Mouse (Mus musculus) urinary bladder, postnatal 4 days (tissue): ENCODE measurements around the gene Plekhh2.

Experiments
- DNase-seq, 2 experiments: peaks; one replicate each; pipeline ENCODE4 v3.0.0; 2021 to 2022; ENCODE audit warnings: low spot score in 2 of 2

The Plekhh2 gene

DNA sequence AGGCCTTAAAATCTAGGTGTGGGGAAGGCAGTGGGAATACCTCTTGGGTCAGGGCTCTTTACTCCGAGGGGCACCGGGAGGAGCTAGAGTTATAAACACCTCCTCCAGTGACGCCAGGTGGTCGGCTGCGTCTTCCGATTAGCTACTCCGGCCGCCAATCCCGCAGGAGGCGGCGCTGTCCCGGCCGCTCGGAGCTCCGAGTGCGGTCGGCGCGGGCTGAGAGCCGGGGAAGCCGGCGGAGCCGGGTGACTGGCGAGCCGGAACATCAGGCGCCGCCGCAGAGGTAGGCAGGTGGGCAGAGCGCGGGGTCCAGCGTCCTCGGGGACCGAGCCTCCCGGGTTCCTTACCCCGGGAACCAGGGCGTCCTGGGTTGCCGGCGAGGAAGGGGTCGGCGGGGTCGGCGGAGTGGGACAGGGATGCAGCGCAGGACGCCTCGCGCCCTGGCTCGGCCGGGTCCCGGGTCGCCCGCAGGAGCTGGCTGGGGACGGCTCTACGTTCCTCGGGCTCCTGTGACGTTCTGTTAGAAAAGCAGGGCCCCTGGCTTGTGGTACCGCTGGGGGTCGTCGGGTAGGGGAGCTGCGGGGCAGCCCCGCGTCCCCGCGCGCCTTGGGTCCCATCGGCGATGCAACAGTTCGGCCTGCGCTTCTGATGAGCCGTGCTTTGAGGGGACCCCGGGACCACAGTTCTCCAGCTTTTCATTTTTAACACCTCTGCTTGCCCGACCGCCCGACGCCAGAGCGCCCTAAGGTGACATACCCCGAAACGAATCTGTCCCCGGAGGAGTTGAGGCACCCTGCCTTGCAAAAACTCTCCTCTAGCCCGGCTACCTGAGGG, at the start of gene Plekhh2:
TSS of gene Plekhh2 (plus strand) at position 214 of the 834 bp plus-strand sequence.
- DNase-seq: peak; percentile 81 to 89

DNA sequence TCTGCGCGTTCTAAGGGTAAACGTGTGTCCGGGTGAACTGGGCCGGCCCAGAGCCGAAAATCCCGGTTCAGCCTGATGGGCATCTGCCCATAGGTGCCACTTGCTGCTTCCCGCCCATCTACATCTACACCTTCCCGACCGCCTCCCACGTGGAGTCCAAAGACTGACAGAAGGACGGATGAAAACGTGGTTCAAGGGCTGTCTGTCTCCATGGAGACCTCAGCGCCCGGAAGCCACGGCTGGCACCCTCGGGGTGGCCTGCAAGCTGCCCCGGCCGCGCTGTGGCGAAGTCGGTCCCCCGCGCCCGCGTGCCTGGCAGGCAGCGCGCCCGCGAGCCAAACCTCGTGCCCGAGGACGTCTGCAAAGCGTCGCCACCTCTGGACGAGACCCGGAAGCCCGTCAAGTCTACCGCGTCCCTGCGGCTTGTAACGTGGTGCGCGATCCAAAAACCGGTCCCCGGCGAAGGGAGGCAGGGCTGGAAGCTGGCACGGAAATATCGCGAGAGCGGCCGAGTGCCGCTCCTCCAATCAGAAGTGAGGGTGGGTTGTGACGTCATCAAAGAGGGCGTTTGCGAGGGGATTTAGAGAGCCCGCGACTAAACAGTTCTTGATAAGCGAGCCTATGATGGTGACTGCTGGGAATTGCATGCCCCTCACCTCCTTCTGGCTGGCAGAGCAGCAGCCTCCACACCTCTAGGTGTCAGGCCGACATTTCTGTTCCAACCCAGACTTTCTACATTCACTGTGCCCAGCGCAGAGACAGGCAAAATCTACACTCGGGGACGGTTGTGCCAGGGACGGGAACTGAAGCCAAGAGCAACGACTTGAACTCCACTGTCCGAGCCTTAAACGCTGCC, 45.7 kb upstream of the Plekhh2 start, which contains the start of gene Thada:
TSS of gene Thada (minus strand) at position 453 of the 856 bp plus-strand sequence.
- DNase-seq: peak; percentile 95 to 99

DNA sequence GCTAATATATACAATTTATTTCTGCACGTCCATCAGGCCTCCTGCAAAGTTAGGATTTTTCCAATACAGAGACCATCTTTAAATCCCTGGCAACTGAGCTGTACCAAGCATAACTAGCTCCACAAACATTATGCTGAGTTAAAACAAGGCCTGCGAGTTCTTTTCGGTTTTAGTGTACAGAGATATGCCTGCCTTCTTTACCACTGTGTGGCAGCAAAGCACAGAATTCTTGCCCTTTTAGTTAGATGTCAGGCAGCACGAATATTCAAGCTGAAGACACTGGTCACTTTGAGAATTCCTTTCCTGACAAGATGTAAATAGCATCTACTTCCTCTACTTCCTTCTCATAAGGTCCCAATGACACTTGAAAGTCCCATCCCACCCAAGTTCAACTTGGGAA, 37.4 kb upstream of the Plekhh2 start:
- no peak for DNase-seq

DNA sequence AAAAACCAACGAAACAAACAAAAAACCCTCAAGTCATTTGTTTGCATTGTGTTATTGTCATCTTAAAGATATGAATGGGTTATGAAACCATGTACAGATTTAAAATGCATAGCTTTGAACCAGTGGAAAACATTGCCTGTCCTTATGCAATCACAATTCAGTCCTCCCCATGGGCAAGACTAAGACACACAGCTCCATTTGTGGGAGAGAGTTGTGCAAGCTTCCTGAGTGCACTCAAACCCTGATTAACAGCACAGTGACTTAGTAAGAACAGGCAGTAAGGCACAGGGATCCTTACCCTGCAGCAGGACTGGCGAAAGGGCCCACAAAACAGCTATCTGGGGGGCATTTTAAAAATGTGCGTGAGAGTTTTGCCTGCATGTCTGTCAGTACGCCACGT, 34.5 kb upstream of the Plekhh2 start:
- DNase-seq: no peak

DNA sequence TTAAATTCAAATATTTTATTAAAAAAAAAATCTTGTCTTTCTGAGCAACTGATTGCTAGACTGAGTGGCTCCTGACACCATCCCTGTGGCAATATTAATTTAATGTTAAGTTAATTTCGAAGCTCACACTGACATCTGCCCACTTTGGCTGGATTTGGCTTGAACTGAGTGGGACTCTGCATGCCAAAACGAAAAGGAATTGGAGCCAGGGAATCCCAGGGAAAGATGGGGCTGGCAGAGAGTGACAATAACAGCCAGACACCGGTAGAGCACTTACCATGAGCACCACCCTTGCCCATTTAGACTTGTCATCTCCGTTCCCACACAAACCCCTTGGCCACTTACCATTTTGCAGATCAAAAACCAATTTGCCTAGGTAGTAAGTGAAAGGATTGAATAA, 33.4 kb upstream of the Plekhh2 start:
- no peak for DNase-seq

DNA sequence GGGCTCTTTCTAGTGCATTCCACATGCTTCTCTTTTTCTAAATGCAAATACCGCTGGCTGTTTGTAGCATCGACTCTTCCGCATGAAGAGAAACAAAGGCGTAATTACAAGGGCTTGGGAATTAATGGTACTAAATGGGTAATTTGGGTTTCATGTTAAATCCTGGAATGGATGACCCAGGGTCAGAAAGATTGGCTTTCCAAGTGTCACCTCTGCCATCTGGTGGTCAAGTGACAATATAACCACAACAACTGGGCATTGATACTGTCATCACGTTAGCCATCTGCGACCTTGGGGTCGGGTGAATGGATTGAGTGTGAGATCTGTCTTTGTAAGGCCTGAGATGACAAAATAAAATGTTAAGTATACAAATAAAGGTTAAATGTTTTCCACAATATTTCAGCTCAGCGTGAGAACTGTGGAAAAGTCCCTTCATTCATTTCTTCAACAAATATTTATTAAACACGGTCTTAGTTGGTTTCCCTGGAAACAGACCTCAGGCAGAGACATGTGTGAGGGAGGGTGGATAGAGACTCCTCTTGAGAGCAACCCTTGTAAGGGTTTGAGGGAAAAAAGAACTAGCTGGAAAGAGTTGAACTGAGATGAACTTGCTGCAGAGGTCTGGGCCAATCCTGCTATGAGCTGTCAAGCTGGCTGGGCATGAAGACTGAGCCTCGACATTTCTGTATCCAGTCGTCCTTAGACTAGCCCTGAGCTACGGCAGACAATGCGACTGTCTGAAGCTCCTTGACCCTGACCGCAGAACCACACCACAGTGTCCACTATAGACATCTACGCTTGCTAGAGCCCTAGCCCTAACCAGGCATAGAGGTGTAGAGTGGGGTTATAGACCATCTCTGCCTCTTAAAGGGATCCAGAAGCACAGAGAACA, 31.0 kb upstream of the Plekhh2 start:
- DNase-seq: no peak

DNA sequence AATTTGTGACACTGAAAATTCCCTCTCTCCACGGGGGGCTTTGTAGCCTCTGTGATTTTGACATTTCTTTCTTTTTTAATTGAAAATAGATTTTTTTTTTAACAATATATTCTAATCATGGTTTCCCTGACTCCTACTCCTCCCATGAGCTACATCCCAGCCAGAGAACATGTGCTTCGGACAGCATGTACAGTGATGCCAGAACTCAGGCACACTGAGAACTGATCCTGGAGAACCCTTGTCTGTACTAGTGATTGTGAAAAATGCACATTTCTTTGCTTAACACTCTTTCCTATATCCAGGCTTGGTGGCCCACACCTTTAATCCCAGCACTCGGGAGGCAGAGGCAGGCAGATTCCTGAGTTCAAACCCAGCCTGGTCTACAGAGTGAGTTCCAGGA, 28.9 kb upstream of the Plekhh2 start:
- DNase-seq: no peak

DNA sequence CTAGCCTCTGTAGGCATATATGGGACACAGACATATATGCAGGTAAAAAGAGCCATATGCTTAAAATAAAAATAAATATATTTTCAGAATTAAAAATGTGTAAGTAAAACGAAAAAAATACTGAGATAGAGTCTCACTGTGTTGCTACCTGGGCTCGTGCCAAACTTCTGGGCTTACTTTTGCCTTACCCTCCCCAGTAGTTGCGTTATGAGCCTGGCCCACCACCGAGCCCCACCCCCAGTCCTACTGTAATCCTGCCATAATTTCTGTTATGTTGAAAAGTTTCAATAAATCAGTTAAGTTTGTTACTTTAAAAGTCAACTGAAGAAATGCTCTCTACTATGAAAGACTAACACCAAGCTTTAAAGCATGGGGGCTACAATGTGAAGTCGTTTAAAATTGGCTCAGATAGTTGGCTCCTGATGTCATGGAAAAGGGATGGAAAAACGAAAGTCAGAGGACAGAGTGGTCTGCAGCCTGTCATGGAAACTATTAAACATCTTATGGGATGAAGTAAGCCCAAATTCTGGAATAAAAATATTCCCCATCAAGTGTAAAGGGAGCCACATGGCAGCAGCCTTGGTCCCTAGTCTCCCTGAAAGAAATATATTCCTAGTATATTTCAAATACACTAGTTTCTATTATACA, 27.9 kb upstream of the Plekhh2 start:
- peak in 1 of 2 experiments; percentile 67 for DNase-seq

DNA sequence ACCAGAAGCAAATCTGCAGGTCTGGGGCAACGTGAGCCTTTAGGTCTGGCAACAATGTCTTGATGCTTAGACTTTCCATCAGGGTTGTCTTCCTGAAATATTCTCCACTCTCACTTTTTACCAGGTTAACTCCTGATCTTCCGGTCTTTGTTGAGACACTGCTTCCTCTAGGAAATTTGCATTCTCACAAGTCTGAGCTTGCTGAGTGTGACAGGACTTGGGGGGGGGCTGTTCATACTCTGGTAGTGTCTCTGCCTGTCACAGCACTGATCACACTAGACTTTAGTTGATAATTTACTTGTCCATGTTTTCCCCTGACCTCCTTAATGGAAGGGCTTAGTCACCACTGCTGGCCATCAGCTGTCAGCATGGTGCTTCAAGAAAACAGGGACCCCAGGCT, 24.3 kb upstream of the Plekhh2 start:
- DNase-seq: no peak

DNA sequence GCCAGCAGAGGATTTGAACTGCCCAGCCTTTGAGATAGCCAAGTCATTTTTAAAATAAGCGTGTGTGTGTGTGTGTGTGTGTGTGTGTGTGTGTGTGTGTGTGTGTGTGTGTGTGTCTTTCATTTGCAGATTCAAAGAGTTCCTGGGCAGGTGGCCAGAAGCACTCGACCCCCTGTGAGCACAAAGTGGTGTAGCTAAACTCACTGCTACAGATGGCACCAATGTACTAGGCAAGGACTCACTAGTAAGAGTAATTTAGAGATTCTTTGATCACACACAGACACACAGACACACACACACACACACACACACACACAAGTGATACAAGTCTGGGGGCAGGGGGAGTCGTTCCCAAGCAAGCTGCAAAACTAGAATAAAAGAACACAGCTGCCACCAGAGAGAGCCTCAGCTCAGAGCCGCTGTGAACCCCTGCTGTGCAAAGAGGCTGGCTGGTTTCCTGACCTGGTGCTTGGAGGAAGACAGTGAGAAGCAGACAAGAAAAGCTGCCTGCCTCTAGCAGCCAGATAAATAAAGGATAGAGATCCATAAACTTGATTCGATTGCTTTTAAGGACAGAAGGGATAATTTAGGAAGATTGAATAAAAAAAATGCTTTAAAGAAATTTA, 19.3 kb upstream of the Plekhh2 start:
- DNase-seq: no peak

DNA sequence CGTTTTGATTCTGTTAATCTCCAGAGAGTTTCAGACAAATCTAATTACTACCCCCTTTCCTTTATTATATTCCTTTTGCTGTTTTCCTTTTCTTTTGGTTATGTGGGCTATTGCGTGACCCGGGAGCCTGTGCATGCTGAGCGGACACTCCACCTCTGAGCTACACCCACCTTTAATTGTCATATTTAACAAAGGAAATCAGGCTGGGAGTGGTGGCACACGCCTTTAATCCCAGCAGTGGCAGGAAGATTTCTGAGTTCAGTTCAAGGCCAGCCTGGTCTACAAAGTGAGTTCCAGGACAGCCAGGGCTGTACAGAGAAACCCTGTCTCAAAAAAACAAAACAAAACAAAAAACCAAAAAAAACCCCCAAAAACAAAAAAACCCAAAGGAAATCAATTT, 14.7 kb upstream of the Plekhh2 start:
- no peak for DNase-seq

DNA sequence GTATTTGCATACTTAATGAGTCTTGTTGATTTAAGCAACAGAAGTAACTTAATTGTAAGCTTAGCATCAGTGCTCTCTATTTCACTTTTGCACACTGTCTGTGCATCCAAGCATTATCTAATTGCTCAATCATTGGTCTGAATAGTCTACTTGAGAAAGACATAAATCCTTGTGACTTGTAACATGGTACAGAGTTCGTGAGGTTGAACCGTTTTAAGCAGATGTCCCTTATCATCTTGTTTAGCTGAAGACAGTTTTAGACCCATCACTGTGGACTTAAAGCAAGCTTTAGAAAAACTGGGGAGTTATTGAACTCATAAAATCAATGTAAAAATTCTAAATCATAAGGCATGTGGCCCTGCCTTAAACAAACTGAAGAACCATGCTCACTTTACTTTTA, 14.1 kb upstream of the Plekhh2 start:
- DNase-seq: no peak

DNA sequence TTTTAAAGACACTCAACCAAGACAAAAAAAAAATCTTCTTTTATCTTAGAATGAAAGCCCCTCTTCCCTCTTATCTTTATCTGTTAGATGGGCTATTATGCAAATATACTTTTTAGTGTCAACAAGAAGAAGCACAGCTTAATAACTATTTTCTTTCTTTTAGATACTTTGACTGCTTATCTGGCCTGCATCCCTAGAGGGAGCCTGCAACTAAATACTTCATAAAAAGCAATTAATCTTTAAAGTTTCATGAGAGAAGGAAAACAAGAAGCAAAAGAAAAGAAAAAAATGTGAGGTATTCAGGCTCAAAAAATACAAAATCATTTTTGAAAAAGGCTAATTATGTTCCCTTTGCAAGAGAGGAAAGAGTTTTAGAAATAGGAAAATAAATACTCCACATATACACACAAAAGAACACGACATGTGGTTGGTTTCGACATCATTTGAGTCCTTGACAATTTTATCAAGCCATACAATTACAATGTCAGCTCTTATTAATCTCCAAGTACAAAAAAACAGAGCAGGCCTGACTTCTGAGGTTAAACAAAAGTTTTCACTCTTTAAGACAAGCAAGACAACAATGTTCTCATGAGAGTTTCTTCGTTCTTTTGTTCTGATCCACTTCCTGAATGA, 13.6 kb upstream of the Plekhh2 start:
- no peak for DNase-seq

DNA sequence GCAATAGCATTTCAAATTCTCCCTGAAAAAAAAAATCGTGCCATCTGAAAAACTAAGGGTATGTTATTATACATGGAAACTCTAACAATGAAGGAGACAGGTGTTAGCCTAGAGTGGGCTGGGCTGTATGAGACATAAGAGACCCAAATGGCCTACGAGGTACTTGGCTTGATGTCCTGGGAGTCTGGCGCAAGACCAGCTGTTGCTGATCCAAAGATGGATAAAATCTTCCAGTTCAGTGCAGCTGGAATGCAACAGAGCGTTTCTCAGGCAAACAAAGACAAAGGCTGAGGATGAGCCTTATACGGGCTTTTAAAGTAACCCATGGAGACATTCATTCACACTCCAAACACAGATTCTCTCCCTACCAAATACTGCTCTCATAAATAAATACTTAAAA, 13.1 kb upstream of the Plekhh2 start:
- peak in 1 of 2 experiments; percentile 31 for DNase-seq

DNA sequence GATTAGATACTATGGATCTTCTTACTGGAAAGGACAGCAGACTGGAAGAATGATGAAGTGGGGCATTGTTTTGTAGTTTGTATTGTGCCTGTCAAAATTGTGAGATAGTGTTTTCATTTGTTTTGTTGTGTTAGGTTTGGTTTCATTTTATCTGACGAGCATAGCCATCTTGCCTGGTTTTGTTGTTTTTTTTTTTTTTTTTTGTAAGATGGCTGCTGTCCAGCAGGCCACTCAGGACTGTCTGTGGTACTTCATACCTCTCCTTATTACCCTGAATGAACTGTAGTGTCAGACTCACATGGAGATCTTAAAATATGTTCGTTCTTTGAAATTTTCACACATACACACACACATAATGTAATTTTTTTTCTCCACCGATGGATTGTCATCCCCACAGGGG, 9.4 kb upstream of the Plekhh2 start:
- no peak for DNase-seq

DNA sequence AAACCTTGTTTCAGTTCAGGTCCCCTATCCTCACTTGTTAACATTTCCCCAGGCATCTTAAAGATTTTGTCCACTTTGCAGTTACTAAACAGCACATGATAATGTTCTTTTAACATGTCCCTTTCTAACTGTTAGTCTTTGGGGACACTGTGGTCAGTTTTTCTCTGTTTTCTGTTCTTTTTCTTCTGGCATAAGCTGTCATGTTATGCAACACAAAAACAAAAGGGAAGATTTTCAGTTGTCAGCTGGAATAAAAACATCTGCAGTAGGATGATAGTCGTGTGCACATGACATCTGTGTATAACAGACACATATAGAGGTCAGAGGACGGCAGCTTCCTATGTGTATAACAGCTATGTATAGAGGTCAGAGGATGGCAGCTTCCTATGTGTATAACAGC, 5.8 kb upstream of the Plekhh2 start:
- DNase-seq: no peak

DNA sequence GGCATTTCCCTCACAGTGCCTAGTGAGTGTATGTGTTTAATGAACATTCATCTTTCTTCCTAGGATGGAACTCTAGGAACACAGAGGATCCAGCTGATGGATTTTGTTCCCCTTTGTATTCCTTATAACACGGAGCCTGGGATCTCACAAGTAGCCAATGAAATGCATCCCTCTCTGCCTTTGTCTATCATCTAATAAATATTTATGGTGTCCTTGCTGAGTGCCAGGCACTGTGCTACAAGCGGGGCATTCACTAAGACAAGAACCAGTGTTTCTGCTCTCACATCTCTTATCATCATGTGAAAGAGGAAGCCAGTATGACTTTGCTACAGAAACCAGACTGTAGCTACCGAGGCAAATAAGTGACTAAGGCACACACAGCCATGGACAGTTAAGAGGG, 3.0 kb upstream of the Plekhh2 start:
- no peak for DNase-seq

DNA sequence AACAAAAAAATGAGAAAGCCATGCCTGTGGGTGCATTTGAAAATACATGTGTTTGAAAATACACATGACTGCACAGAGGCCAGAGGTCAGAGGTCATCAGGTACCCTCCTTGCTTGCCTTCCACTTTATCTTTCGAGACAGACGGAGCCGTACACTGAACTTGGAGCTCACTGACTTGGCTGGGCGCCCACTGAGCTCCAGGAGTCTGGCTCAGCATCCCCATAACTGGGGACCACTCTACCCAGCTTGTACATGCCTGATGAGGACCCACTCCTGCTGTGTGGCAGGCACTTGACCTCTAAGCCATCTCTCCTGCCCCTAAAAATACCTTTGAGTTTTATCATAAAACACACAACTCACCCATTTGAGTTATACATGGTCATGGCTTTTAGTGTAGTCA, 2.5 kb upstream of the Plekhh2 start:
- no peak for DNase-seq

DNA sequence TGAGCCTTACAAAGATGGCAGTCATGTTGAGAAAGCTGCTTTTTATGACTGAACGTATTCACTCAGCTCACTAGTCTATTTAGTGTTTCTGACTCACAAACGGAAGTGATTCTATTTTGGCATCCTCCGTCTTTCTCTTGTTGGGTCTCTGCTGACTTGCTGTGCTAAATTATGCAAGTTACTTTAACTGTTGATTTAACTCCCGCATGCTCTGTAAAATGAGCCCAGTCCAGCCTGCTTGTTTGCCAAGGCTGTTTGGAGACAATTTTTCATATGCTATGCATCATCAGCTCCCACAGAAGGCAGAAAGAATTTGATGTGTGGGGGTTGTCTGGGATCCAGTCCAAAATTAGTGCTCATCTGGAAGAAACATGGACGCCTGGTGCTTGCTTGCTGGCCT, 1.3 kb upstream of the Plekhh2 start:
- peak in 1 of 2 experiments; percentile 48 for DNase-seq

DNA sequence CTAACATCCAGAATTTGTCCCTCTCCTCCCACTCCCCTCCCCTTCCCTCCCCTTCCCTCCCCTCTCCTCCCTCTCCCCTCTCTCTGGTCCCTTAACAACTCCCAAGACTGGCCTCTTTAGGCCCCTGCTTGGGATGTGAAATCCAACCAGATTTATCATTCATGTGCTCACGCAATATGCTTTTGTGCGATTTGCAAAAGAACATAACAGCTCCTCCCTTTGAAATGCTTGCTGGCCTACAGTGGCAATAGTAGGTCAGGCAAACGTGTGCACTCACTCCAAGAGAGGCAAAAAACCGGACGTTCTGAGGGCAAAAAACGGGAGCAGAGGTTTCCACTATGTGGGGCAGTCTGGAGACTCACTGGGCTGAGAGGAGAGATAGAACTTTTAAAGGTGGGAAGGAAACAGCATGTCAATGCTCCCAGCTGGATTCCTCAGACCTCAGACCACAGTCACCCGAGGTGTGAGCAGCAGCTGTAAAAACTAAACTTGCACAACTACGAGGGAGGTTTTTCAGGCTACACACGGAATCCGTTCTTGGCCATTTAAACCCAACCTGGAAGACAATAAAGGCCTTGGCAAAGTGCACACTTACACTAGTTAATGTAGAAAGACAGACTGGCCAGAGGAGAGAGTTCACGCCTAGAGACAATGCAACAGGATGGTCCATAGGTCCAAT, 595 bp upstream of the Plekhh2 start:
- no peak for DNase-seq
